Mouse (Mus musculus) liver, postnatal 0 days (tissue): Measurements from ENCODE around the gene Ccdc124. TPM values are rescaled to one million over a fixed set of nuclear protein-coding genes. Genes with fewer than 3 reads are reported as not detected.
A peak's percentile ranks its signal among the peaks of the same experiment; 100 is the strongest.

Source experiments
- ATAC-seq: fragments of 200-750 bp; cut with Nextera tagmentation; 2 replicates; pipeline ENCODE4 v1.8.0; 2017; ENCODE audit warnings: mild to moderate bottlenecking, moderate library complexity
- DNase-seq: peaks from one replicate; pipeline ENCODE4 v3.0.0-alpha.2; 2016
- H3K27ac ChIP-seq: fragments of 300-500 bp; sonication (generic); 2 replicates; pipeline ENCODE4 v1.5.1; 2014; ENCODE audit warnings: antibody characterized with exemption, moderate library complexity, mild to moderate bottlenecking, low read depth
- H3K27me3 ChIP-seq: fragments of 300-500 bp; sonication (generic); 2 replicates; pipeline ENCODE4 v1.6.1; 2014; ENCODE audit warnings: low read length, control low read depth, mixed read lengths; ENCODE audit not compliant: insufficient read depth
- H3K36me3 ChIP-seq: fragments of 300-500 bp; sonication (generic); replicated peaks from 2 replicates; pipeline ENCODE4 v1.6.1; 2014; ENCODE audit warnings: mild to moderate bottlenecking, control low read depth, low read length, moderate library complexity, mixed read lengths; ENCODE audit not compliant: insufficient read depth
- H3K4me1 ChIP-seq: fragments of 300-500 bp; sonication (generic); 2 replicates; pipeline ENCODE4 v1.6.1; 2014; ENCODE audit warnings: antibody characterized with exemption, mild to moderate bottlenecking, control low read depth; ENCODE audit not compliant: insufficient read depth
- H3K4me2 ChIP-seq: fragments of 300-500 bp; sonication (generic); 2 replicates; pipeline ENCODE4 v1.6.1; 2014; ENCODE audit warnings: low read depth, mild to moderate bottlenecking, low read length, moderate library complexity, mixed read lengths
- H3K4me3 ChIP-seq: fragments of 300-500 bp; sonication (generic); 2 replicates; pipeline ENCODE4 v1.5.1; 2014; ENCODE audit warnings: low read depth, low read length
- H3K9ac ChIP-seq: fragments of 300-500 bp; sonication (generic); replicated peaks from 2 replicates; pipeline ENCODE4 v1.6.1; 2014; ENCODE audit warnings: mild to moderate bottlenecking, moderate library complexity
- H3K9me3 ChIP-seq: fragments of 300-500 bp; sonication (generic); 2 replicates; pipeline ENCODE4 v1.6.1; 2016; ENCODE audit warnings: mild to moderate bottlenecking, control low read depth, low read length, mixed read lengths
- CTCF ChIP-seq: sonication (generic); IDR thresholded peaks from 2 replicates; pipeline ENCODE4 v1.5.1; 2016; ENCODE audit warnings: antibody characterized with exemption, low read depth
- EP300 ChIP-seq: IDR thresholded peaks from 2 replicates; pipeline ENCODE4 v1.6.1; 2016; ENCODE audit warnings: antibody characterized with exemption, low read depth, mild to moderate bottlenecking
- WGBS: fragments of 180-500 bp; shearing (Covaris S2); extraction: QIAGEN DNeasy Blood & Tissue Kit; methylation state at CpG from one replicate; pipeline ENCODE4 v1.1.7; 2014; ENCODE audit not compliant: insufficient replicate concordance; 5-methylcytosine and 5-hydroxymethylcytosine counted together
- polyA plus RNA-seq: library from polyadenylated mRNA; unstranded; fragments of >200 nt; fragmentation: Nextera tagmentation; extraction: Ambion mirVana; gene quantifications from 2 replicates; pipeline ENCODE4 v1.2.1, GENCODE M21; 2015

Ccdc124 gene
- polyA plus RNA-seq, 1 experiment from 2014 or later, result 37.9 TPM

- peaks cover 42% of the 10 kb centered on the region for H3K27me3 ChIP-seq
Measured at GRCm38 (mm10) chr8:70862824-70863641, 10.7 kb downstream of the Ccdc124 start, which contains the start of gene Kcnn1. Gene Kcnn1 (minus strand): TSS chr8:70863258.

GRCm38 (mm10) chr8:70857516-70857915 lies 16.2 kb downstream of the Ccdc124 start:
- no peaks in the 10 kb centered on the region for H3K36me3 ChIP-seq
- TF ChIP-seq CTCF, result no peak
- no peak for TF ChIP-seq EP300
- no peak overlapping the region for H3K4me2 ChIP-seq
- no peaks in the 10 kb centered on the region for H3K9me3 ChIP-seq
- ATAC-seq, result no peak
- peaks cover 18% of the 10 kb centered on the region for H3K27me3 ChIP-seq
- no peak for DNase-seq
- peaks cover 8% of the 10 kb centered on the region for H3K4me1 ChIP-seq
- no peak overlapping the region for H3K27ac ChIP-seq
- no peak overlapping the region for H3K4me3 ChIP-seq
- WGBS, result 49% methylated on average over 4 of the region's 4 CpGs
- no peak overlapping the region for H3K9ac ChIP-seq

More at GRCm38 (mm10) chr8:70862824-70863641, 10.7 kb downstream of the Ccdc124 start, which contains the start of gene Kcnn1:
- ATAC-seq (no peak), DNase-seq (peak; percentile 30)
- 0 out of 2 replicates have a peak, but pooled peaks cover 4% of the 10 kb centered on the region for H3K36me3 ChIP-seq
- no peak within 1 kb of the TSS for H3K27ac ChIP-seq
- no peaks in the 10 kb centered on the region for H3K9me3 ChIP-seq
- WGBS, result under 1% methylated on average over 55 of the region's 55 CpGs
- no peak for TF ChIP-seq EP300
- TF ChIP-seq CTCF, result peak; percentile 39
- H3K4me2 ChIP-seq, result peak within 1 kb of the TSS; percentile 52
- peaks cover 37% of the 10 kb centered on the region for H3K4me1 ChIP-seq
- H3K9ac ChIP-seq, result no peak within 1 kb of the TSS
- H3K4me3 ChIP-seq, result peak within 1 kb of the TSS; percentile 64

GRCm38 (mm10) chr8:70856541-70857197 lies 17.1 kb downstream of the Ccdc124 start:
- Histone ChIP-seq H3K27me3 (peaks cover 10% of the 10 kb centered on the region), H3K4me2 (peak overlapping the region; percentile 75), H3K9me3 (no peaks in the 10 kb centered on the region), H3K4me3 (peak overlapping the region; percentile 38), H3K36me3 (no peaks in the 10 kb centered on the region), H3K27ac (no peak overlapping the region), H3K4me1 (peaks cover 8% of the 10 kb centered on the region), H3K9ac (no peak overlapping the region; the same call in 1 of the 2 replicates)
- 11% methylated on average over 26 of the region's 33 CpGs for WGBS
- TF ChIP-seq EP300, result no peak
- no peak for TF ChIP-seq CTCF
- DNase-seq, result peak; percentile 80
- ATAC-seq, result peak; percentile 83

GRCm38 (mm10) chr8:70856028-70856427 lies 17.7 kb downstream of the Ccdc124 start:
- Histone ChIP-seq H3K4me2 (no peak overlapping the region), H3K4me1 (peaks cover 8% of the 10 kb centered on the region), H3K36me3 (no peaks in the 10 kb centered on the region), H3K9me3 (no peaks in the 10 kb centered on the region), H3K4me3 (no peak overlapping the region), H3K27ac (no peak overlapping the region), H3K9ac (no peak overlapping the region), H3K27me3 (peaks cover 4% of the 10 kb centered on the region; the same call in 1 of the 2 replicates)
- no peak for TF ChIP-seq CTCF
- no peak for TF ChIP-seq EP300
- 67% methylated on average over 5 of the region's 5 CpGs for WGBS
- ATAC-seq, result no peak
- no peak for DNase-seq

GRCm38 (mm10) chr8:70853863-70854262 lies 19.9 kb downstream of the Ccdc124 start:
- DNase-seq (no peak), ATAC-seq (no peak)
- Histone ChIP-seq H3K9ac (no peak overlapping the region), H3K4me1 (peaks cover 6% of the 10 kb centered on the region), H3K27me3 (peaks cover 4% of the 10 kb centered on the region; the same call in 1 of the 2 replicates), H3K4me2 (no peak overlapping the region), H3K36me3 (no peaks in the 10 kb centered on the region), H3K4me3 (no peak overlapping the region), H3K27ac (no peak overlapping the region), H3K9me3 (no peaks in the 10 kb centered on the region)
- TF ChIP-seq EP300 (no peak), CTCF (no peak)
- 35% methylated on average over 2 of the region's 2 CpGs for WGBS

GRCm38 (mm10) chr8:70852595-70853231 lies 21.0 kb downstream of the Ccdc124 start:
- 90% methylated on average over 41 of the region's 41 CpGs for WGBS
- H3K27ac ChIP-seq, result no peak overlapping the region
- H3K9ac ChIP-seq, result no peak overlapping the region
- peaks cover 8% of the 10 kb centered on the region; the same call in 1 of the 2 replicates for H3K27me3 ChIP-seq
- peaks cover 6% of the 10 kb centered on the region for H3K4me1 ChIP-seq
- H3K9me3 ChIP-seq, result no peaks in the 10 kb centered on the region
- no peak overlapping the region for H3K4me2 ChIP-seq
- no peak overlapping the region for H3K4me3 ChIP-seq
- ATAC-seq (no peak), DNase-seq (no peak)
- no peak for TF ChIP-seq CTCF
- no peak for TF ChIP-seq EP300
- H3K36me3 ChIP-seq, result no peaks in the 10 kb centered on the region
